Mouse (Mus musculus) hindbrain, embryonic 14.5 days (tissue): ENCODE measurements around the gene Cdc42ep4. TPM values are rescaled to one million over a fixed set of nuclear protein-coding genes. Genes with fewer than 3 reads are reported as not detected.

Source experiments
- ATAC-seq: fragments of 200-750 bp; cut with Nextera tagmentation; 2 replicates; pipeline ENCODE4 v1.8.0; 2017; ENCODE audit warnings: moderate number of reproducible peaks, mild to moderate bottlenecking, moderate TSS enrichment, moderate library complexity; ENCODE audit not compliant: low FRiP score
- DNase-seq: peaks from one replicate; pipeline ENCODE4 v3.0.0-alpha.2; 2015; ENCODE audit warnings: low spot score
- H3K27ac ChIP-seq: fragments of 300-500 bp; sonication (generic); 2 replicates; pipeline ENCODE4 v1.5.1; 2014; ENCODE audit warnings: mild to moderate bottlenecking, moderate library complexity
- H3K27me3 ChIP-seq: fragments of 300-500 bp; sonication (generic); 2 replicates; pipeline ENCODE4 v1.6.1; 2014; ENCODE audit warnings: mild to moderate bottlenecking, low read length, mixed read lengths; ENCODE audit not compliant: control insufficient read depth, insufficient read depth
- H3K36me3 ChIP-seq: fragments of 300-500 bp; sonication (generic); replicated peaks from 2 replicates; pipeline ENCODE4 v1.6.1; 2014; ENCODE audit not compliant: control insufficient read depth, insufficient read depth
- H3K4me1 ChIP-seq: fragments of 300-500 bp; sonication (generic); replicated peaks from 2 replicates; pipeline ENCODE4 v1.6.1; 2014; ENCODE audit warnings: antibody characterized with exemption, low read length, mixed read lengths; ENCODE audit not compliant: control insufficient read depth, insufficient read depth
- H3K4me2 ChIP-seq: fragments of 300-500 bp; sonication (generic); replicated peaks from 2 replicates; pipeline ENCODE4 v1.6.1; 2014; ENCODE audit warnings: mild to moderate bottlenecking, moderate library complexity
- H3K4me3 ChIP-seq: fragments of 300-500 bp; sonication (generic); replicated peaks from 2 replicates; pipeline ENCODE4 v1.5.1; 2014; ENCODE audit warnings: mild to moderate bottlenecking, low read length
- H3K9ac ChIP-seq: fragments of 300-500 bp; sonication (generic); 2 replicates; pipeline ENCODE4 v1.6.1; 2014
- H3K9me3 ChIP-seq: fragments of 300-500 bp; sonication (generic); 2 replicates; pipeline ENCODE4 v1.6.1; 2016; ENCODE audit warnings: low read length; ENCODE audit not compliant: control insufficient read depth
- WGBS: fragments of 180-500 bp; shearing (Covaris S2); extraction: QIAGEN DNeasy Blood & Tissue Kit; methylation state at CpG from one replicate; pipeline ENCODE4 v1.1.7; 2014; 5-methylcytosine and 5-hydroxymethylcytosine counted together
- polyA plus RNA-seq: library from polyadenylated mRNA; unstranded; fragments of >200 nt; fragmentation: Nextera tagmentation; extraction: Ambion mirVana; gene quantifications from 2 replicates; pipeline ENCODE4 v1.2.1, GENCODE M21; 2014

Cdc42ep4 gene
- polyA plus RNA-seq, 1 experiment from 2014 or later = 42.0 TPM

GRCm38 (mm10) chr11:113716132-113716531, 35.5 kb downstream of the Cdc42ep4 start:
- H3K4me2 ChIP-seq = no peak overlapping the region
- no peaks in the 10 kb centered on the region for H3K27me3 ChIP-seq

GRCm38 (mm10) chr11:113715078-113715674, 36.5 kb downstream of the Cdc42ep4 start:
- no peak overlapping the region for H3K9ac ChIP-seq
- H3K27ac ChIP-seq = no peak overlapping the region
- H3K9me3 ChIP-seq = no peaks in the 10 kb centered on the region
- H3K27me3 ChIP-seq = no peaks in the 10 kb centered on the region
- ATAC-seq (no peak), DNase-seq (no peak)
- WGBS = 70% methylated on average over 7 of the region's 7 CpGs
- no peaks in the 10 kb centered on the region for H3K36me3 ChIP-seq
- no peak overlapping the region for H3K4me2 ChIP-seq
- no peak overlapping the region for H3K4me3 ChIP-seq
- H3K4me1 ChIP-seq = peaks cover 7% of the 10 kb centered on the region

More at GRCm38 (mm10) chr11:113716132-113716531, 35.5 kb downstream of the Cdc42ep4 start:
- no peak overlapping the region for H3K4me3 ChIP-seq
- H3K9me3 ChIP-seq = no peaks in the 10 kb centered on the region
- 89% methylated on average over 2 of the region's 2 CpGs for WGBS
- ATAC-seq (no peak), DNase-seq (no peak)
- H3K9ac ChIP-seq = no peak overlapping the region
- no peaks in the 10 kb centered on the region for H3K4me1 ChIP-seq
- H3K27ac ChIP-seq = no peak overlapping the region
- H3K36me3 ChIP-seq = no peaks in the 10 kb centered on the region

GRCm38 (mm10) chr11:113711061-113711460, 40.6 kb downstream of the Cdc42ep4 start:
- no peak overlapping the region for H3K4me3 ChIP-seq
- no peaks in the 10 kb centered on the region for H3K36me3 ChIP-seq
- DNase-seq (no peak), ATAC-seq (no peak)
- H3K27ac ChIP-seq = no peak overlapping the region
- no peak overlapping the region for H3K4me2 ChIP-seq
- no peaks in the 10 kb centered on the region for H3K9me3 ChIP-seq
- H3K4me1 ChIP-seq = peaks cover 15% of the 10 kb centered on the region
- no peak overlapping the region for H3K9ac ChIP-seq
- 36% methylated on average over 1 of the region's 1 CpGs for WGBS
- 0 out of 2 replicates have a peak, but pooled peaks cover 7% of the 10 kb centered on the region for H3K27me3 ChIP-seq

- Histone ChIP-seq H3K9me3 (no peaks in the 10 kb centered on the region), H3K4me2 (0 out of 2 replicates have a peak overlapping the region, but pooled peaks have one; percentile 8), H3K4me1 (peaks cover 15% of the 10 kb centered on the region), H3K27me3 (0 out of 2 replicates have a peak, but pooled peaks cover 7% of the 10 kb centered on the region), H3K27ac (peak overlapping the region; percentile 33), H3K9ac (peak overlapping the region; percentile 46; the same call in 1 of the 2 replicates), H3K4me3 (no peak overlapping the region), H3K36me3 (no peaks in the 10 kb centered on the region)
- WGBS = 2% methylated on average over 10 of the region's 10 CpGs
- 0 out of 2 replicates have a peak, but pooled peaks have one; percentile 15 for ATAC-seq
- DNase-seq = no peak
Observed at GRCm38 (mm10) chr11:113710257-113710777, 41.4 kb downstream of the Cdc42ep4 start.

- Histone ChIP-seq H3K36me3 (no peaks in the 10 kb centered on the region), H3K4me3 (no peak within 1 kb of the TSS), H3K9me3 (no peaks in the 10 kb centered on the region), H3K27ac (peak within 1 kb of the TSS; percentile 33), H3K27me3 (0 out of 2 replicates have a peak, but pooled peaks cover 7% of the 10 kb centered on the region), H3K9ac (peak within 1 kb of the TSS; percentile 46; the same call in 1 of the 2 replicates), H3K4me2 (0 out of 2 replicates have a peak within 1 kb of the TSS, but pooled peaks have one; percentile 8), H3K4me1 (peaks cover 15% of the 10 kb centered on the region)
- ATAC-seq = peak; percentile 69
- 5% methylated on average over 11 of the region's 11 CpGs for WGBS
- peak; percentile 33 for DNase-seq
Observed at GRCm38 (mm10) chr11:113709731-113710256, 41.9 kb downstream of the Cdc42ep4 start, which contains the start of gene Cpsf4l. TSS of gene Cpsf4l (minus strand) at chr11:113710017.

GRCm38 (mm10) chr11:113709272-113709671, 42.4 kb downstream of the Cdc42ep4 start:
- peak; percentile 38 for ATAC-seq
- Histone ChIP-seq H3K27me3 (0 out of 2 replicates have a peak, but pooled peaks cover 7% of the 10 kb centered on the region), H3K4me1 (peaks cover 15% of the 10 kb centered on the region), H3K4me2 (no peak overlapping the region), H3K9ac (no peak overlapping the region), H3K27ac (no peak overlapping the region), H3K9me3 (no peaks in the 10 kb centered on the region), H3K36me3 (no peaks in the 10 kb centered on the region), H3K4me3 (no peak overlapping the region)
- WGBS = 12% methylated on average over 15 of the region's 15 CpGs
- no peak for DNase-seq

- ATAC-seq (no peak), DNase-seq (no peak)
- Histone ChIP-seq H3K4me2 (no peak overlapping the region), H3K4me3 (no peak overlapping the region), H3K9me3 (no peaks in the 10 kb centered on the region), H3K27ac (no peak overlapping the region), H3K27me3 (0 out of 2 replicates have a peak, but pooled peaks cover 7% of the 10 kb centered on the region), H3K9ac (no peak overlapping the region), H3K36me3 (no peaks in the 10 kb centered on the region), H3K4me1 (peaks cover 15% of the 10 kb centered on the region)
- WGBS = 55% methylated on average over 19 of the region's 19 CpGs
Observed at GRCm38 (mm10) chr11:113708629-113709213, 43.0 kb downstream of the Cdc42ep4 start.

GRCm38 (mm10) chr11:113705966-113706652, 45.6 kb downstream of the Cdc42ep4 start:
- H3K4me1 ChIP-seq = peaks cover 15% of the 10 kb centered on the region
- H3K9ac ChIP-seq = no peak overlapping the region
- H3K4me3 ChIP-seq = no peak overlapping the region
- DNase-seq (no peak), ATAC-seq (no peak)
- H3K27ac ChIP-seq = no peak overlapping the region
- H3K36me3 ChIP-seq = no peaks in the 10 kb centered on the region
- 0 out of 2 replicates have a peak, but pooled peaks cover 7% of the 10 kb centered on the region for H3K27me3 ChIP-seq
- no peaks in the 10 kb centered on the region for H3K9me3 ChIP-seq
- H3K4me2 ChIP-seq = no peak overlapping the region
- 88% methylated on average over 15 of the region's 15 CpGs for WGBS
